In genomic region chr12:111608015-111608414, GRCm38 (mm10) we compare ENCODE assay signal across 13 mouse cellular contexts.
"Had no signal": no experiment of that assay in that cellular context is flagged by ENCODE, and none has a peak within 500 bp of the region (broad histone marks: within the 10 kb centered on the region; RNA-seq: fewer than 3 reads in every experiment).

No protein-coding gene starts in this region.

- H3K4me2 ChIP-seq: liver, embryonic 11.5 days; liver, embryonic 15.5 days; lung, embryonic 14.5 days; midbrain, embryonic 11.5 days had no signal

- H3K9ac ChIP-seq: liver, embryonic 15.5 days; lung, embryonic 14.5 days had no signal

- DNase-seq: kidney, postnatal 10 days; kidney, postnatal 4 days; lung, postnatal 10 days; thymus, postnatal 4 days had no signal

- H3K4me1 ChIP-seq: limb, embryonic 10.5 days had no signal

- H3K27me3 ChIP-seq: liver, embryonic 15.5 days; megakaryocyte, embryonic 14.5 days had no signal

- H3K4me3 ChIP-seq: left cerebral cortex, adult 2 months; limb, embryonic 10.5 days; liver, embryonic 15.5 days; megakaryocyte, embryonic 14.5 days had no signal

- H3K27ac ChIP-seq: left cerebral cortex, adult 2 months; limb, embryonic 10.5 days; liver, embryonic 15.5 days; macrophage; stomach, postnatal 0 days had no signal

- H3K9me3 ChIP-seq: limb, embryonic 10.5 days; liver, embryonic 15.5 days; megakaryocyte, embryonic 14.5 days had no signal
